Mouse (Mus musculus) olfactory bulb, adult 2 months (tissue): ENCODE data around the gene Togaram1.

Experiments
- CTCF ChIP-seq: fragments of 200-500 bp; IDR thresholded peaks from 2 replicates; pipeline ENCODE4 v1.5.1; 2012; ENCODE audit warnings: low read depth, mild to moderate bottlenecking, low read length, moderate library complexity; ENCODE audit not compliant: insufficient read depth
- POLR2A ChIP-seq: fragments of 200-500 bp; IDR thresholded peaks from 2 replicates; pipeline ENCODE4 v1.6.1; 2012; ENCODE audit warnings: mild to moderate bottlenecking, low read depth, low read length, moderate library complexity; ENCODE audit not compliant: insufficient read depth

DNA sequence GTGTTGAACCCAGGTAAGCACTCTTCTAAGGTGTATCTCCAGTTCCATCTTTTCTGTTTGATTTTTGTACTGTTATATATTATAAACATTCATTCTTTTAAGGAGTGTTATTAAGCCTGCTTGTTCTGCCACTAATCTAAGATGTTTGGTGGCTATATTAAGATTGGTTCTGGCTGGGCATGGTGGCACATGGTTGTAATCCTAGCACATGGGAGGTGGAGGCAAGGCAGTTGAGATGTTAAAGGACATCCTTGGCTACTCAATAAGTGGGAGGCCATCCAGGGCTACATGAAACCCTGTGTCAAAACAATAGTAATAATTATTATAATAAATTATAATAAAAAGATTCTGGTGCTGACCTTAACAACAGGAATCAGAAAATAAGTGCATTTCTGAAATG is 5.8 kb downstream of the Togaram1 start:
- TF ChIP-seq CTCF (no peak), POLR2A (no peak)
